Mouse (Mus musculus) CD4-positive, CD25-positive, alpha-beta regulatory T cell, adult 4 months (primary cell): ENCODE measurements around the gene Cd47. TPM values are rescaled to one million over a fixed set of nuclear protein-coding genes. Genes with fewer than 3 reads are reported as not detected.
A peak's percentile ranks its signal among the peaks of the same experiment; 100 is the strongest.

Experiments used
- ATAC-seq: one replicate; pipeline ENCODE4 v1.8.0; 2017
- polyA plus RNA-seq, 2 experiments: library from polyadenylated mRNA; unstranded; fragments of 100-300 nt; shearing (Covaris generic); gene quantifications; one replicate each; pipeline ENCODE4 v1.2.1; 2017

The Cd47 gene
- polyA plus RNA-seq, 2 experiments from 2014 or later = 184 to 254 TPM

GRCm38 (mm10) chr16:49836634-49837164 lies 36.4 kb downstream of the Cd47 start:
- ATAC-seq = peak; percentile 7

GRCm38 (mm10) chr16:49838923-49839322 lies 38.6 kb downstream of the Cd47 start:
- ATAC-seq = no peak

- ATAC-seq = peak; percentile 85
Measured at GRCm38 (mm10) chr16:49839681-49840535, 39.6 kb downstream of the Cd47 start.

GRCm38 (mm10) chr16:49843723-49844122 lies 43.4 kb downstream of the Cd47 start:
- ATAC-seq = no peak

GRCm38 (mm10) chr16:49847224-49848003 lies 47.1 kb downstream of the Cd47 start:
- ATAC-seq = no peak

GRCm38 (mm10) chr16:49848651-49849050 lies 48.3 kb downstream of the Cd47 start:
- ATAC-seq = peak; percentile 74

GRCm38 (mm10) chr16:49852940-49853339 lies 52.6 kb downstream of the Cd47 start:
- no peak for ATAC-seq

- no peak for ATAC-seq
Measured at GRCm38 (mm10) chr16:49853633-49854032, 53.3 kb downstream of the Cd47 start.

GRCm38 (mm10) chr16:49854194-49854593 lies 53.9 kb downstream of the Cd47 start:
- peak; percentile 46 for ATAC-seq

- ATAC-seq = peak; percentile 55
Measured at GRCm38 (mm10) chr16:49854931-49855835, 54.9 kb downstream of the Cd47 start.

- ATAC-seq = peak; percentile 29
Measured at GRCm38 (mm10) chr16:49855836-49856503, 55.6 kb downstream of the Cd47 start.

- no peak for ATAC-seq
Measured at GRCm38 (mm10) chr16:49856661-49857060, 56.3 kb downstream of the Cd47 start.

GRCm38 (mm10) chr16:49857504-49858160 lies 57.3 kb downstream of the Cd47 start:
- ATAC-seq = no peak

- no peak for ATAC-seq
Measured at GRCm38 (mm10) chr16:49858161-49858906, 58.0 kb downstream of the Cd47 start.

- no peak for ATAC-seq
Measured at GRCm38 (mm10) chr16:49858907-49859853, 58.8 kb downstream of the Cd47 start.

- ATAC-seq = no peak
Measured at GRCm38 (mm10) chr16:49861986-49862385, 61.7 kb downstream of the Cd47 start.

GRCm38 (mm10) chr16:49866617-49867016 lies 66.3 kb downstream of the Cd47 start:
- ATAC-seq = no peak

- no peak for ATAC-seq
Measured at GRCm38 (mm10) chr16:49868278-49868677, 67.9 kb downstream of the Cd47 start.

- no peak for ATAC-seq
Measured at GRCm38 (mm10) chr16:49873918-49874317, 73.6 kb downstream of the Cd47 start.
